Mouse (Mus musculus): ENCODE results near the gene Zfp987. TPM values are rescaled to one million over a fixed set of nuclear protein-coding genes. Genes with fewer than 3 reads are reported as not detected.
"Not testable (repeated sequence)": the region's sequence is repeated elsewhere in the genome, so short reads cannot be mapped to it uniquely, and the experiment has no call there.

The Zfp987 gene
- polyA plus RNA-seq, 1 experiment, result not detected

- H3K4me1 ChIP-seq (ENCODE audit: control insufficient read depth, insufficient read depth, insufficient read length, low read length); H3K27ac ChIP-seq (replicated peaks; ENCODE audit: low read depth, low read length): not testable (repeated sequence)
These were observed 59.4 kb downstream of the Zfp987 start, which contains the start of gene Zfp600 for GRCm38 (mm10) chr4:146156524-146156923. Gene Zfp600 (plus strand): TSS chr4:146156824.

GRCm38 (mm10) chr4:146162893-146163292, 65.8 kb downstream of the Zfp987 start:
- not testable (repeated sequence) for H3K27ac ChIP-seq (replicated peaks; ENCODE audit: low read depth, low read length); H3K4me1 ChIP-seq (ENCODE audit: control insufficient read depth, insufficient read depth, insufficient read length, low read length); H3K4me3 ChIP-seq (ENCODE audit: insufficient read depth, low read depth, low read length)

More at GRCm38 (mm10) chr4:146156524-146156923, 59.4 kb downstream of the Zfp987 start, which contains the start of gene Zfp600:
- H3K4me3 ChIP-seq (ENCODE audit: insufficient read depth, low read depth, low read length), result not testable (repeated sequence)

GRCm38 (mm10) chr4:146167202-146167832, 70.2 kb downstream of the Zfp987 start:
- not testable (repeated sequence) for H3K4me1 ChIP-seq (ENCODE audit: control insufficient read depth, insufficient read depth, insufficient read length, low read length); H3K27ac ChIP-seq (replicated peaks; ENCODE audit: low read depth, low read length); H3K4me3 ChIP-seq (ENCODE audit: insufficient read depth, low read depth, low read length)

GRCm38 (mm10) chr4:146167879-146168532, 70.9 kb downstream of the Zfp987 start:
- H3K27ac ChIP-seq (replicated peaks; ENCODE audit: low read depth, low read length); H3K4me3 ChIP-seq (ENCODE audit: insufficient read depth, low read depth, low read length); H3K4me1 ChIP-seq (ENCODE audit: control insufficient read depth, insufficient read depth, insufficient read length, low read length): not testable (repeated sequence)

- H3K4me1 ChIP-seq (ENCODE audit: control insufficient read depth, insufficient read depth, insufficient read length, low read length); H3K27ac ChIP-seq (replicated peaks; ENCODE audit: low read depth, low read length); H3K4me3 ChIP-seq (ENCODE audit: insufficient read depth, low read depth, low read length): not testable (repeated sequence)
These were observed 71.7 kb downstream of the Zfp987 start for GRCm38 (mm10) chr4:146168730-146169215.

GRCm38 (mm10) chr4:146173378-146174226, 76.5 kb downstream of the Zfp987 start:
- H3K27ac ChIP-seq (replicated peaks; ENCODE audit: low read depth, low read length); H3K4me3 ChIP-seq (ENCODE audit: insufficient read depth, low read depth, low read length); H3K4me1 ChIP-seq (ENCODE audit: control insufficient read depth, insufficient read depth, insufficient read length, low read length): not testable (repeated sequence)

Other genes starting within 250 kb of the Zfp987 start
- not detected in 2 replicates for gene Zfp986, start 228.5 kb upstream of the Zfp987 start, polyA plus RNA-seq (2012; ENCODE audit: insufficient read depth, insufficient read length, missing spikeins)
- not detected in 2 replicates for gene Zfp600, start 59.5 kb downstream of the Zfp987 start, polyA plus RNA-seq (2012; ENCODE audit: insufficient read depth, insufficient read length, missing spikeins)

All from brown adipose tissue, adult 24 weeks (tissue).